Mouse (Mus musculus): ENCODE measurements at regions not wholly inside any gene's neighbourhood (a gene's known extent, or its start where the extent isn't known, plus 50 kb on each side); places are given as distances from the start of the nearest gene placed in this dataset.

GRCm38 (mm10) chr1:91611281-91611680 lies 70.9 kb downstream of the Asb1 start:
- H3K9me3 ChIP-seq, result no peaks in the 10 kb centered on the region
- peak overlapping the region; percentile 46 for H3K4me2 ChIP-seq (replicated peaks)
- peak overlapping the region; percentile 62; the same call in 1 of the 2 replicates for H3K27ac ChIP-seq
- WGBS, result 27% methylated on average over 13 of the region's 13 CpGs
- peak; percentile 26; the same call in 1 of the 2 replicates for ATAC-seq
- H3K9ac ChIP-seq, result no peak overlapping the region
- no peaks in the 10 kb centered on the region for H3K27me3 ChIP-seq (replicated peaks)
- no peak overlapping the region for H3K4me3 ChIP-seq (replicated peaks)
- peaks cover 17% of the 10 kb centered on the region for H3K4me1 ChIP-seq (replicated peaks)
- H3K36me3 ChIP-seq, result no peaks in the 10 kb centered on the region

GRCm38 (mm10) chr1:91611694-91612093 lies 71.3 kb downstream of the Asb1 start:
- no peak overlapping the region for H3K9ac ChIP-seq
- WGBS, result 15% methylated on average over 16 of the region's 16 CpGs
- ATAC-seq, result peak; percentile 74
- peaks cover 17% of the 10 kb centered on the region for H3K4me1 ChIP-seq (replicated peaks)
- 0 out of 2 replicates have a peak overlapping the region, but pooled peaks have one; percentile 0 for H3K4me3 ChIP-seq (replicated peaks)
- H3K9me3 ChIP-seq, result no peaks in the 10 kb centered on the region
- H3K36me3 ChIP-seq, result no peaks in the 10 kb centered on the region
- no peaks in the 10 kb centered on the region for H3K27me3 ChIP-seq (replicated peaks)
- peak overlapping the region; percentile 62; the same call in 1 of the 2 replicates for H3K27ac ChIP-seq
- H3K4me2 ChIP-seq (replicated peaks), result peak overlapping the region; percentile 46

DNA sequence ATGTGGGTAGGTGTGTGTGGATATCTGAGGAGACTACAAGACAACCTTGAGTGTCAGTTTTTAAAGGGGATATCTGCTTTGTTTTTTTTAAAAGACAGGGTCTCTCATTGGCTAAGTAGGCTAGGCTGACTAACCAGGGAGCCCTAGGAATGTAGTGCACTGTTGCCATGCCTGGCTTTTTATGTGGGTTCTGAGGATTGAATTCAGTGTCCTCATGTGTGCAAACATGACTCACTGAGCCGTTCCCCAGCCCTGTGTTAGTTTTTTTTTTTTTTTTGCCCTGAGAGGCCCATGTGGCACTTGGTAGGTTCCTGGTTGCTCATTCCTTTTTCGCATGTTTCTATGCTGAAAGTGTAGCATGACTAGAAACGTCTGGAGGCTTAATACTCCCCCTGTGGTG lies 72.6 kb downstream of the Asb1 start:
- no peaks in the 10 kb centered on the region for H3K36me3 ChIP-seq
- ATAC-seq, result 0 out of 2 replicates have a peak, but pooled peaks have one; percentile 19
- no peak overlapping the region for H3K4me3 ChIP-seq (replicated peaks)
- WGBS, result 49% methylated on average over 3 of the region's 3 CpGs
- no peaks in the 10 kb centered on the region for H3K9me3 ChIP-seq
- H3K4me2 ChIP-seq (replicated peaks), result no peak overlapping the region
- no peak overlapping the region for H3K9ac ChIP-seq
- H3K27me3 ChIP-seq (replicated peaks), result no peaks in the 10 kb centered on the region
- H3K27ac ChIP-seq, result no peak overlapping the region
- H3K4me1 ChIP-seq (replicated peaks), result peaks cover 17% of the 10 kb centered on the region

GRCm38 (mm10) chr1:91615396-91615795 lies 75.1 kb downstream of the Asb1 start:
- Histone ChIP-seq H3K4me1 (replicated peaks) (peaks cover 17% of the 10 kb centered on the region), H3K27ac (no peak overlapping the region), H3K9ac (no peak overlapping the region), H3K4me2 (replicated peaks) (no peak overlapping the region), H3K36me3 (no peaks in the 10 kb centered on the region), H3K27me3 (replicated peaks) (no peaks in the 10 kb centered on the region), H3K4me3 (replicated peaks) (no peak overlapping the region), H3K9me3 (no peaks in the 10 kb centered on the region)
- no peak for ATAC-seq
- 62% methylated on average over 5 of the region's 5 CpGs for WGBS

DNA sequence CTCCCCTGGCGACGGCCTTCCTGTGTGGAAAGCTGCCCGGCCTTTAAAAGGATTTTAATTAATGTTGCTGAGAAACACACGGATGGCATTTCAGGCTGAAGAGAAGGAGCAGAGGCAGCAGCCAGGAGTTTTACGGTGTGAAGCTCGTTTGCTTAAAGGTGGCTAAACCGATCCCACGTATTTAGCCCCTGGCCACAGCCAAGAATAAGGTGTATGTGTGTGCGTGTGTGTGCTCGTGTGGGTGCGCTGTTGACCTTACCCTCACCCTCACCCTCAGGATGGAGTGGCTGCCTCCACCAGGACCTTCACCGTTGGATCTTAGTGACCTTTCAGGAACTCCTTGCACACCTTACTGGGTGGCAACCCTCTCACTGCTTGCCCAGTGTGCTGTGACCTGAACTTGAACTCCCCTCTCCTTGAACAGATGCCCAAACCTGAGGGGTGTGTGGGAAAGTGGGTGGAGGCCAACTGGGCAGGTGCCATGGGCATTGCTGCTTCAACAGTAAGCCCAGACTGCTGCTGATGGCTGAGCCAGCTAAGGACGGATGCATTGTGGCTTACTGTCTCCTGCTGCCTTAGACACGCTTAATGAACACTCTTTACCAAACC lies 78.3 kb downstream of the Asb1 start:
- H3K9ac ChIP-seq, result no peak overlapping the region
- no peaks in the 10 kb centered on the region for H3K27me3 ChIP-seq (replicated peaks)
- H3K36me3 ChIP-seq, result no peaks in the 10 kb centered on the region
- no peaks in the 10 kb centered on the region for H3K9me3 ChIP-seq
- ATAC-seq, result no peak
- no peak overlapping the region for H3K4me2 ChIP-seq (replicated peaks)
- no peak overlapping the region for H3K27ac ChIP-seq
- WGBS, result 74% methylated on average over 14 of the region's 14 CpGs
- H3K4me3 ChIP-seq (replicated peaks), result no peak overlapping the region
- no peaks in the 10 kb centered on the region for H3K4me1 ChIP-seq (replicated peaks)

DNA sequence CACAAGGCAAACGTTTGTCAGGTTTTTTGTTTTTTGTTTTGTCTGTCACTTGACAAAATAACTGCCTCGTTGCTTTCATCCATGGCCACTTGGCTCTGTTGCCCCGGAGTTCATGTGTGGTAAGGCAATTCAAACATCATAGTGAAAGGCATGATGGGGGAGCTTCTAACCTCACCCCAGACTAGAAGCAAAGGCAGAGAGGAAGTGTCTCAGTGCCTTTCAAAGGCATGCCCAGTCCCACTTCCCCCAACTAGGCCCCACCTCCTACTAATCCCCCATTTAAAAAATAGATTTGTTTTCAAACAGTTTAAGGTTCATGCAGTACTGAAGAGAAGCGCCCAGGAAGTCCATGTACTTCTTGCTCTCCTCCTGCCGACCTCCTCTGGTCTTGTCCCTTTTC lies 80.8 kb downstream of the Asb1 start:
- no peaks in the 10 kb centered on the region for H3K9me3 ChIP-seq
- H3K36me3 ChIP-seq, result no peaks in the 10 kb centered on the region
- H3K4me2 ChIP-seq (replicated peaks), result no peak overlapping the region
- H3K4me3 ChIP-seq (replicated peaks), result no peak overlapping the region
- 77% methylated on average over 5 of the region's 5 CpGs for WGBS
- H3K27me3 ChIP-seq (replicated peaks), result no peaks in the 10 kb centered on the region
- H3K9ac ChIP-seq, result no peak overlapping the region
- H3K4me1 ChIP-seq (replicated peaks), result peaks cover 7% of the 10 kb centered on the region
- no peak for ATAC-seq
- H3K27ac ChIP-seq, result no peak overlapping the region

GRCm38 (mm10) chr1:91622874-91623273 lies 82.5 kb downstream of the Asb1 start:
- Histone ChIP-seq H3K4me2 (replicated peaks) (no peak overlapping the region), H3K4me1 (replicated peaks) (peaks cover 7% of the 10 kb centered on the region), H3K36me3 (no peaks in the 10 kb centered on the region), H3K27ac (no peak overlapping the region), H3K4me3 (replicated peaks) (no peak overlapping the region), H3K9ac (no peak overlapping the region), H3K27me3 (replicated peaks) (no peaks in the 10 kb centered on the region), H3K9me3 (no peaks in the 10 kb centered on the region)
- WGBS, result 74% methylated on average over 5 of the region's 5 CpGs
- no peak for ATAC-seq

- Histone ChIP-seq H3K9ac (no peak overlapping the region), H3K27me3 (replicated peaks) (no peaks in the 10 kb centered on the region), H3K9me3 (no peaks in the 10 kb centered on the region), H3K36me3 (no peaks in the 10 kb centered on the region), H3K4me2 (replicated peaks) (no peak overlapping the region), H3K27ac (no peak overlapping the region), H3K4me1 (replicated peaks) (peaks cover 9% of the 10 kb centered on the region), H3K4me3 (replicated peaks) (no peak overlapping the region)
- WGBS, result 46% methylated on average over 8 of the region's 8 CpGs
- ATAC-seq, result no peak
Observed at GRCm38 (mm10) chr1:91624028-91624427, 83.7 kb downstream of the Asb1 start.

DNA sequence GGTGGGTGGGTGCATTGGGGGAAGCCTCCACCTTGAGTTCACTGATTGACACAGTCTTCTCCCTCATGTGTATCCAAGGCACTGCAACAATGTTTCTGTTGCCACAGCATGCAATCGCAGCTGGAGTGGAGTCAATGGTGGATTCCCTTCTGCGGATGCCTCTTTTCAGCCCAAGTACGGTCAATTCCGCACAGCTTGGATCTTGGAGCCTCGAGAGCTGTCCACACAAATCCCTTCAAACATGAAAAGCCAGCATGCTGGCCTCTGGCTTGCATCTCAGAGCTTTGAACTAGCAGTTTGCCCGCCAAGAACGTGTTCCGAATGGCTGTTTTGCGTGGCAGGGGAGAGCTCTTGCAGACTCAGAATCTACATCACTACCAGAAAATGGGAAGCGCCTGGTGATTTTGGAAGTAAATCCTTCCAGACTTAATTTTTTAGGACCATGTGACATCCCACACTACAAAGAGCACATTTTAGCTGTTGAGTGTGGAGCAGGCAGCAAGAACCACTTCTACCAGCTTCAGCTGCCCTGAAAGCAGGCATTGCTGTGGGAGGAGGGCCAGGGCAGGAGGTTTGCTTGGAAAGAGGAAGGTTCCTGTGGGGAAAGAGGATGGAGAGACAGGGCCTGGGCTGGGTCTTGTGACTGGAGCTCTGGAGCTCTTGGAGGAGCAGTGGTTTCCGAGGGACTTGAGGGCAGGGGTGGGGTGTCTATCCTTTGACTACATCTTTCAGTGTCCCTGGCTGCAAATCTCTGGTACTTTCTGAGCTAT lies 84.4 kb downstream of the Asb1 start:
- no peak overlapping the region for H3K9ac ChIP-seq
- H3K27me3 ChIP-seq (replicated peaks), result no peaks in the 10 kb centered on the region
- no peak overlapping the region for H3K4me2 ChIP-seq (replicated peaks)
- H3K27ac ChIP-seq, result no peak overlapping the region
- no peak for ATAC-seq
- no peaks in the 10 kb centered on the region for H3K9me3 ChIP-seq
- H3K36me3 ChIP-seq, result no peaks in the 10 kb centered on the region
- whole genome bisulfite sequencing, result 69% methylated on average over 11 of the region's 11 CpGs
- peaks cover 9% of the 10 kb centered on the region for H3K4me1 ChIP-seq (replicated peaks)
- no peak overlapping the region for H3K4me3 ChIP-seq (replicated peaks)

DNA sequence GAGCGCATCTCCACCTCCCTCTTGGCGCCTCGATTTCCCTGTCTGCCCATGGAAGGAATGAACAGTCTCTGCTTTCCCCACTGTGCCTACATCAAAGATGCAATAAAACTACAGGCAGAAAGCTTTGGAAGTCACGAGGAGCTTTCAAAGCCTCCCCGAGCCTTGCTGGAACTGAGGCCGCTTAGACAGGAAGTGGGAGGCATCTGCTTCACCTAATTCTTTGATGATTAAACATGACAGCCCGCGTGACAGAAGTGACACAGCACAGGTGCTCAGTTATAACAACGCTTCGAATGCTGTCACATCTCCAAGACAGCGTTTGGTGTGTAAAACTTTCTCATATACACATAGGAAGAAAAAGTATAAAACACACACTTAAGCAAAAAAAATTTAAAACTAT lies 85.7 kb downstream of the Asb1 start:
- Histone ChIP-seq H3K36me3 (no peaks in the 10 kb centered on the region), H3K4me2 (replicated peaks) (no peak overlapping the region), H3K4me1 (replicated peaks) (peaks cover 22% of the 10 kb centered on the region), H3K9ac (no peak overlapping the region), H3K4me3 (replicated peaks) (no peak overlapping the region), H3K27ac (no peak overlapping the region), H3K9me3 (no peaks in the 10 kb centered on the region), H3K27me3 (replicated peaks) (no peaks in the 10 kb centered on the region)
- WGBS, result 47% methylated on average over 11 of the region's 11 CpGs
- no peak for ATAC-seq

- ATAC-seq, result no peak
- H3K27ac ChIP-seq, result no peak overlapping the region
- 36% methylated on average over 12 of the region's 12 CpGs for WGBS
Observed at GRCm38 (mm10) chr1:91630206-91630605, 89.9 kb downstream of the Asb1 start.

GRCm38 (mm10) chr1:91630871-91631410 lies 90.6 kb downstream of the Asb1 start:
- Histone ChIP-seq H3K9me3 (no peaks in the 10 kb centered on the region), H3K4me2 (replicated peaks) (no peak overlapping the region), H3K36me3 (no peaks in the 10 kb centered on the region), H3K4me3 (replicated peaks) (no peak overlapping the region), H3K27me3 (replicated peaks) (no peaks in the 10 kb centered on the region), H3K9ac (no peak overlapping the region), H3K4me1 (replicated peaks) (peaks cover 19% of the 10 kb centered on the region; the same call in 1 of the 2 replicates), H3K27ac (no peak overlapping the region)
- ATAC-seq, result no peak; the same call in 1 of the 2 replicates
- WGBS, result 72% methylated on average over 6 of the region's 6 CpGs

More at GRCm38 (mm10) chr1:91630206-91630605, 89.9 kb downstream of the Asb1 start:
- no peak overlapping the region for H3K9ac ChIP-seq
- H3K36me3 ChIP-seq, result no peaks in the 10 kb centered on the region
- no peaks in the 10 kb centered on the region for H3K27me3 ChIP-seq (replicated peaks)
- no peaks in the 10 kb centered on the region for H3K9me3 ChIP-seq
- peaks cover 24% of the 10 kb centered on the region; the same call in 1 of the 2 replicates for H3K4me1 ChIP-seq (replicated peaks)
- no peak overlapping the region for H3K4me2 ChIP-seq (replicated peaks)
- H3K4me3 ChIP-seq (replicated peaks), result no peak overlapping the region

All from intestine, embryonic 15.5 days (tissue).